Mouse (Mus musculus) megakaryocyte, embryonic 14.5 days (primary cell): ENCODE measurements around the gene Glis2.

Source experiments
- FLI1 ChIP-seq: IDR thresholded peaks from 2 replicates; pipeline ENCODE4 v1.6.1; 2012; ENCODE audit warnings: low read length, inconsistent platforms, mixed read lengths
- GATA1 ChIP-seq: IDR thresholded peaks from 3 replicates; pipeline ENCODE4 v1.6.1; 2012; ENCODE audit warnings: mixed read lengths, low read length, inconsistent platforms, borderline replicate concordance

DNA sequence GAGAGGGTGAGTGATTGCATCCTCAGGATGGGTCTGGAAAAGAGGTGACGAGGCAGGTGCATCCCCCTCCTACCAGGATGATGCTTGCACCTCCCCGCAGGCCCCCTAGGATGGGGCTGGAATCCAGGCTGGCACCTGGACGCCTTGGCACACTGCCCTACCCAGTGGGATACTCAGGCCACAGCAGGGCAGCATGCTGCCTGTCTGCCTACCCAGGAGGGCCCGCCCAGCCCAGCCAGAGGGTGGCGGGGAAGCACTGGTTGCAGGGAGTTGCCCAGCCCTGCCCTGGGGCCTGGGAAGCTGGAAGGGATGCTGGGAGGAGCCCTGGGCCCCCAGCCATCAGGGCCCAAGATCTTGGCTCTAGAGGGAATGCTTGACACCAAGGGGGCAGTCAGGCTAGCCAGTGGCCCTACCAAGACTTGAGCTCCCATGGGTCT lies 1.0 kb downstream of the Glis2 start:
- no peak for TF ChIP-seq GATA1
- no peak for TF ChIP-seq FLI1
